Mouse (Mus musculus) c-Kit-positive CD71-negative TER-119-negative erythroid progenitor cells, embryonic 14.5 days (primary cell): ENCODE measurements at regions not wholly inside any gene's neighbourhood (a gene's known extent, or its start where the extent isn't known, plus 50 kb on each side); places are given as distances from the start of the nearest gene placed in this dataset.

Experiments
- DNase-seq: peaks from one replicate; pipeline ENCODE4 v3.0.0-alpha.2; 2013; ENCODE audit warnings: low read depth

DNA sequence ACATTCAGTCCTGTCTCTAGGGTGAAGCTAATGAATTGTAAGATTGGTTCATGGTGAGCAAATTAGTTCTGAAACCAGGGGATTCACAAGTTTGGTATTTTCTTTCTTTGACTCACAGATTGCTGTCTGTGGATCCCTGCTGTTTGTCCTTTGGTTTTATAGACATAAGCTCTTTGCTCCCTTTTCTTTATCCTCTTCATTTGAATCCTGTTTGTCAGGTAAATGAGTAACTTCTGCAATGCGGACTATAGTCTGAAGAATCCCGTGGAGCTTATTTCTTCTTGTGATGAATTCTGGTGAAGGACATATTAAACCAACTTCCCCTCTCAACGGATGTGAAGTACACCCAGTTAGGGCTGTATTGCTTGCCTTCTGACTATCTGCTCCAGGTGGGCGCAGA is 69.6 kb upstream of the Fndc3a start:
- DNase-seq = no peak

DNA sequence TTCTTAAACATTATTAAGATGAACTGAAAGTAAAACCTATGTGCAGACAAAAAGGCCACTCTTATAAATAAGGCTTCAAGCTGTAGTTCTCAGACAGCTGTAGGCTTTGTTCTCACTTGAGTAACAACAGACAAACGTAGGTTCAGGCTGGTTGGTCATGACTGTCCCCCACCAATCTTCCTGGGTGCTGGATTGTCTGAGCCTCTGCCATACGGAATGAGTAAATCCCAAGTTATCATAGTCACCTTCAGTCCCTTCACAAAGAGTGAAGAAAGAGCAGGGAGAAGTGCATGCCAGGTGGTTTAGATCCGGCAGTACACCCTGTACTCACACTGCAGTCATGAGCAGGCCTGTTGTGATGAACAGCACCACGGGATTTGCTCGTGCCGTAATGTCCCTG is 69.0 kb upstream of the Fndc3a start:
- DNase-seq = no peak

GRCm38 (mm10) chr14:72777927-72778560 is 68.2 kb upstream of the Fndc3a start:
- peak; percentile 33 for DNase-seq

DNA sequence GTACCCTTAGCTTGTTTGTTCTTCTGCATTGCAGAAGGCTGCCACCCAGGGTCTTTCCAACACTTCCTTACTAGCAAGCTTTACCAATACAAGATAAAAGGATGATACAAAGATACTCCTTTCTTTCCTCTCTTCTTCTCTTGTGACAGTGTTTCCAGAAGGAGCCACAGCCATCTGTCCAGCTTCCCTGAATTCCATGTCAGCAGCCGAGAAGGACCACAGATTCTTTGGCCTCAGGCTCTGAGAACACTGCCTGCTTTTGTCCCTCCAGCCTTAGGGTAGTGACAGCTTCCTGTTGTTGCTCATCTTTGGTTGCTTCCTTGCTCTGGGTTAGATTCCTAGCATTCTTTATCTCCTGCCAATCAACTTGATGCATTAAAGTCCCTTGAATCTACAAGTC is 60.4 kb upstream of the Fndc3a start:
- DNase-seq = no peak

- no peak for DNase-seq
Observed at GRCm38 (mm10) chr14:72760123-72760522, 50.3 kb upstream of the Fndc3a start.
